Mouse (Mus musculus): ENCODE measurements around the gene Cmtm3.
A peak's percentile ranks its signal among the peaks of the same experiment; 100 is the strongest.
"Not testable (repeated sequence)": the region's sequence is repeated elsewhere in the genome, so short reads cannot be mapped to it uniquely, and the experiment has no call there.

The Cmtm3 gene

DNA sequence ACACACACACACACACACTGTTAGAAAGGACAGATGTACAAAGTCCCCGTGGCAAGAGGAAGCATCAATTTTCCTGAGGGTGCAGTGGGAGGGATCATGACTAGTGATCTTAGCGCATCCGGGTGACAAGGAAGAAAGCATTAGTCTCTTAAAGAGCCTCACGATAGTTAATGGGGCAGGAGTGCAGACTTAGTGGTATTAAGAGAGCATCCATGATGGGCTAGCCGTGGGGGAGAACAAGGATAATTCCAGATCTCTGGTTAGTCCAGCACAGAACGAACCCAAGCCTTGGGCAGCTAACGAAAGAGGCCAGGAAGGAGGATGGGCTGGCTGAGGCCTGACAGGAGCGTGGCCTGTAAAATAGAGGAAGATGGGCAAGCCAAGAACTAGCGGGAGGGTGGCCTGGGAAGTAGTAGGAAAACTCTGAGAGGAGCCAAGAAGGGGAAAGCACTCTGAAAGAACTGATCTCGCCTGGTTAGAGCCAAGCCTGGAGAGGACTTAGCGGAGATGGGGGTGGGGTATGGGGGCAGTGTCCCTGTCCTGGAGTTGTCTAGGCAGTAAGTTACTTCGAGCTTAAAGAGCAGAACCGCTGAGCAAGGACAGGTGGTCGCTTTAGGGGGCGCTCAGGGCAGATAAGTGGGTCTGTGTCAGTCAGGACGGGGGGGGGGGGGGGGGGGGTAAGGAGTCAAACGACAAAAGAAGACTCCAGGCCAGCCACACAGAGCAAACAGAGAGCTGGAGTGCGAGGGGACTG is at the start of gene Cmtm3:
TSS of gene Cmtm3 (plus strand) at position 182 of the 754 bp plus-strand sequence.
- DNase-seq: peak in 1 of 2 experiments; percentile 21

DNA sequence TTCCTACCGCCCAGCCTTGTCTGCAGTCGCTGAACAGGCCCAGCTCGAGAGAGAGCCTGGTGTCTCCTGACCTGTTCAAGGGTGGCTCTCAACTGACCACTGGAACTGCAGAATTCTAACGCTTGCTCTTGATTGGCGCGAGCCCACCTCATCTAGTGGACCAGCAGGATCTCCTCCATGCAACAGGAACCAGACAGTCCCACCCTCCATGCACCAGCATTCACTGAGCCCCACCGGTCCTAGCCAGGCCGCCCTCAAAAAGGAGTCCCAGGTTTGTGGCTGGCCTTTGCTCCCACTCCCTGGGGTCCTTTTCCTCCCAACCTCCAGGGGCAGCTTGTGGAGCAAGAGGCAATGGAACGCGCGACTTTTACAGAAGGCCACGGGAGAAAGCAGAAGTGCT is 46.1 kb upstream of the Cmtm3 start, which contains the start of gene Cmtm2a:
TSS of gene Cmtm2a (minus strand) at position 101 of the 400 bp plus-strand sequence.
- not testable (repeated sequence) for DNase-seq

DNA sequence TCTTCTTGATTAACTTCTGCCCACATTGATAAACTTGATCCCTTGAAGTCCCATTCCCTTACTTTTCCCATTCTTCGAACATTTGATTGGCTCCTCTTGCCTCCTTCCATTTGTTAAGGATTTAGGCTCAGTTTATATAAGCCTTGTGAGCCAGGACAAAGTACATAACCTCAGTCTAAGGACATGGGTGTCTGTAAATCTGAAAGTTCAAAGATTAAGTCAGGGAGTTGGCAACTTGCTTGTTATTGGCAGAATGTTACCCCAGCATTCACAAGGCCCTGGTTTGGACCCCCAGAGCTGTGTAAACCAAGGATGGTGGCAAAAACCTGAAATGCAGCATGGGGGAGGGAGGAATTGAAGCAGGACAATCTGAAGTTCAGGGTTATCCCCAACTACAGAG is 44.8 kb upstream of the Cmtm3 start:
- DNase-seq: no peak

DNA sequence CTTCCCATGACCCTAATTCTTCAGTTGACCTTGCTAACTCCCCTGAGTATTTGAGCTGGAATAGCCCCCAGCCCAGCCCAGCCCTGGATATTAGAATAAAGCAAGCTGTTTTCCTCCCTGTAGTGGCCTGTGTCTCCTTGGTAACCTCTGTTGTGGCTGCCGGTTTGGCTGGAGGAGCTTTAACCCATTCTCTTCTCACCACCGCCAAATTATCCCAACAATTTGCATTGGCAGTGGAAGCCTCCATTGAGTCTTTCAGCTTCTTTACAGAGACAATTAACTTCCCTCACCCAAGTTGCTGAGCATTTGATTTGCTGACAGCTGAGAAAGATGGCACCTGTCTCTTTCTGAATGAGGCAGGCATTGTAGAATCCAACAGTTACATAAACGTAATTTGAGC is 37.6 kb upstream of the Cmtm3 start:
- not testable (repeated sequence) for DNase-seq

DNA sequence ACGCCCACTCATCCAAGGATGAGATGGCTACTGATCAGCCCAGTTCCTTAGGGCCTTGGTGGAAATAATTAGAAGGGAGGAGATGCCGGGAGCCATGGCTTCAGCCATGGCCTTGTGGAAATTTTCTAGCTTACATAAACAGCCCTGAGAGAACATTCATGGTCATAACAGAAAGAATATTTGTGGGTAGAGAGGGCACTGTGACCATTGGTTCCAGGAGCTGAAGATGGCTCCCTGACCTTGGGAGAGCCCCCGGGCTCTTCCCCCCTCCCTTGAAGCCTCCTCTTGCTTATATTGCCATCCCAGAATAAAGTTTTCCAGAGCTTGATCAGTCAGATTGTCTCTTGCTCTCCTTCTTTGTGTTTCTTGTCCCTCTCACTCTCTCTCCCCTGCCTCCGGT is 36.7 kb upstream of the Cmtm3 start:
- DNase-seq: not testable (repeated sequence)

DNA sequence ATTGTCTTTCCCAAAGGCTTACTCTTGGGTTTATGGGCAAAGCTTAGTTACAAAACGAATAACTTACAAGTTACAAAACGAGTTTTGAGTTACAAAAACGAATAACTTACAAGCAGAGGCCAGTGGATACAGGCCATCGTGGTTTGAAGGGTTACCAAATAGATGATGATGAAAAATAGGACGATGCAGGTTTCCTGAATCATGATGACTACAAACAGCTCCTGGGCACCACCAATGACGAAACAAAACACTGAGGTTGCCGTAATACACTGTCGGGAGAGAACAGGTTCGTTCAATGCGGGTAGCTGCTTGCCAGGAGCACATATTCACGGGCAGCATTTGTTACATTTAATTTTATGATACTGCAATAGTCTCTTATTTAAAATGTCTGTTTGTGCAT is 34.2 kb upstream of the Cmtm3 start:
- DNase-seq: no peak

DNA sequence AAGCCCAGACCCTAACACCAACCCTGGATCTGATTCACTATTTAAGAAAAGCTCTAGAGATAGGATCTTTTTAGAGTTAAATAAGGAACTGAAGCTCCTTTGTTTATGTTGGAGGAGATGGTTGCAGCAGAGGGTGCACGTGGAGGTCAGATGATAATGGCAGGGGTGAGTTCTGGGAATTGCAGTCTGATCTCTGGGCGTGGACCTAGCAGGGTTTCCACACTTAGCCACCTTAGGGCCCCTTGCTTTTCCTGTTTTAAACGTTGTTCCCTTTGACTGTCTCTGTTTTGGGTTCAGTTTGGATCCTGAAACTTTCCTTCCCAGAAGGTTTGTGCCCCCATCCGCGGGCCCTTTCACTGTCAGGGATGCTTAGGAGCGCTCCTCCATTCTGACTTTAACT is 30.9 kb upstream of the Cmtm3 start:
- not testable (repeated sequence) for DNase-seq

DNA sequence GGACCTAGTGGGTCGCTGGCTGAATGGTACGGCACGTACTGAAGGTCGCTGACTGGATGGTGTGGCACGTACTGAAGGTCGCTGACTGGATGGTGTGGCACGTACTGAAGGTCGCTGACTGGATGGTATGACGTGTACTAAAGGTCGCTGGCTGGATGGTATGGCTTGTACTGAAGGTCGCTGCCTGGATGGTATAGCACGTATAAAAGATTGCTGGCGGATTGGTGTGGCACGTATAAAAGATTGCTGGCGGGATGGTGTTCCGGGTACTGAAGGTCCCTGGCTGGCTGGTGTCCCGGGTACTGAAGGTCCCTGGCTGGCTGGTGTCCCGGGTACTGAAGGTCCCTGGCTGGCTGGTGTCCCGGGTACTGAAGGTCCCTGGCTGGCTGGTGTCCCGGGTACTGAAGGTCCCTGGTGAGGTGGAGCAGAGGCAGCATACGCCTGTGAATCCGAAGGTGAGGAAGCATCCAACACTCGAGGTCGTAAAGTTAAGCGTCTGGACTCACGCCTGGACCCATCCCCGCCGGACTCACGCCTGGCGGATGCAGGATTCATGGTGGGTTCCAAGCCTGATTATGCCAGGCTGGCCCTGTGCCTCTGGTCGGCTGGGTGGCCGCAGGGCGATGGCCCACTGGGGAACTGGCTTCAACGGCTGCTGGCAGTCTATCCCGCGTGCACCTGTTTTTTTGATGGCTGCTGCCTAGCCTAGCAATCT is 29.6 kb upstream of the Cmtm3 start, which contains the start of the genes Gm45711 and Cmtm1:
TSS of gene Gm45711 (minus strand) at position 641 of the 715 bp plus-strand sequence.
TSS of gene Cmtm1 (minus strand) at position 705 of the 715 bp plus-strand sequence.
- peak; percentile 50 to 54 for DNase-seq

DNA sequence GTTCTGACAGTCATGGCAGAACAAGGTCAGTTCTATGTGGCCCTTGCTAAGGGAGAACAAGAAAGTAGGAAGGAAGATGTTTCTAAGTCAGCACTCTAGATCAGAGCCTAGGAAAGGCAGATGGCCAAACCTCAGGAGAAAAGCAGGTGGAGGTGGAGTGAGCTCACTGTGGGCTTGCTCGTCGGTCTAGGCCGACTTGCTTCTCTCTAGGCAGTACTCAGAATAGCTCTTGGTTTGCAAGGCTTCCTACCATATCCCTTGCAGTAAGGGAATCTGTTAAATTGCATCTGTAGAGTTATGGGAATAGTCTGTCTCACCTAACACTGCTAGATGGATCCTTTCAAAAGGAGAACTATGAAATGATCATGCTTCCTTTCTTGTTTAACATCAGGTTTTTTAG is 27.2 kb upstream of the Cmtm3 start:
- not testable (repeated sequence) for DNase-seq

DNA sequence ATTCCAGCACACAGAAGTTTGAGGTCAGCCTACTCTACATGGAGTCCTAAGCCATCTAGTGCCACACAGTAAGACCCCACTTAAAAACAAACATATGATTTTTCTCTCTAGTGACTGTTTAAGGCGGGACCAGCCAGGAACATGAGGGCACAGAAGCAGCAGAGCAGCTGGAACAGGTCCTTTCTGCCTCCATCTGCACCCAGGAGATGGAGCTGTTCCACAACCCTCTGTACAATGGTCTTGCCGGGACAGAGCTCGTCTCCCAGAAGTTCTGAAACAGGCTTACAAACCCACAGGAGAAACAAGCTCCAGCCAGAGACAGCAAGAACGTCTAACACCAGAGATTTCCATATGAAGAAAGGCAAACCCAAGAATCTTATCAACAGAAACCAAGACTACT is 25.9 kb upstream of the Cmtm3 start:
- no peak for DNase-seq

DNA sequence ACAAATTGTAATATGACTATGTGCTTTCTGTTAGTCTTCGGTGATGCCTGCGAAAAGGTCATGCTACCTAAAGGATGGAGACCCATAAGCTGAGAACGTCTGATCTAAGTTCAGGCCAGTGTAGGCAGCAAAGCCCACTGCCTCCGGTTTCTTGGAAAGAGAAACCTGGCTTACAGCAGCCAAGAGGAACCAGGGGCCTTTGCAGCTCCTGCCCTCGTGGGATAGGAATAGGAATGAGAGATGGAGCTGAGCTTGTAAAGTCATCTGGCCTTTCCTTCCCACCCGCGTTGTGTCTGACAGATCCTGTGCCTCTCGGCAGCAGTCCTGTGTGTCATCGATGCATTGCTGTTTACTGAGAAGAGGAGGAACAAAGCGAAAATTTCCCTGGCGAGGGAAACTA is 17.9 kb upstream of the Cmtm3 start, which contains the start of gene Gm11020:
TSS of gene Gm11020 (plus strand) at position 301 of the 400 bp plus-strand sequence.
- not testable (repeated sequence) for DNase-seq

DNA sequence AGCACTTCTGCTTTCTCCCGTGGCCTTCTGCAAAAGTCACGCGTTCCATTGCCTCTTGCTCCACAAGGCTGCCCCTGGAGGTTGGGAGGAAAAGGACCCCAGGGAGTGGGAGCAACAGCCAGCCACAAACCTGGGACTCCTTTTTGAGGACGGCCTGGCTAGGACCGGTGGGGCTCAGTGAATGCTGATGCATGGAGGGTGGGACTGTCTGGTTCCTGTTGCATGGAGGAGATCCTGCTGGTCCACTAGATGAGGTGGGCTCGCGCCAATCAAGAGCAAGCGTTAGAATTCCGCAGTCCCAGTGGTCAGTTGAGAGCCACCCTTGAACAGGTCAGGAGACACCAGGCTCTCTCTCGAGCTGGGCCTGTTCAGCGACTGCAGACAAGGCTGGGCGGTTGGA is 17.3 kb upstream of the Cmtm3 start, which contains the start of gene Cmtm2b:
TSS of gene Cmtm2b (plus strand) at position 301 of the 400 bp plus-strand sequence.
- not testable (repeated sequence) for DNase-seq

DNA sequence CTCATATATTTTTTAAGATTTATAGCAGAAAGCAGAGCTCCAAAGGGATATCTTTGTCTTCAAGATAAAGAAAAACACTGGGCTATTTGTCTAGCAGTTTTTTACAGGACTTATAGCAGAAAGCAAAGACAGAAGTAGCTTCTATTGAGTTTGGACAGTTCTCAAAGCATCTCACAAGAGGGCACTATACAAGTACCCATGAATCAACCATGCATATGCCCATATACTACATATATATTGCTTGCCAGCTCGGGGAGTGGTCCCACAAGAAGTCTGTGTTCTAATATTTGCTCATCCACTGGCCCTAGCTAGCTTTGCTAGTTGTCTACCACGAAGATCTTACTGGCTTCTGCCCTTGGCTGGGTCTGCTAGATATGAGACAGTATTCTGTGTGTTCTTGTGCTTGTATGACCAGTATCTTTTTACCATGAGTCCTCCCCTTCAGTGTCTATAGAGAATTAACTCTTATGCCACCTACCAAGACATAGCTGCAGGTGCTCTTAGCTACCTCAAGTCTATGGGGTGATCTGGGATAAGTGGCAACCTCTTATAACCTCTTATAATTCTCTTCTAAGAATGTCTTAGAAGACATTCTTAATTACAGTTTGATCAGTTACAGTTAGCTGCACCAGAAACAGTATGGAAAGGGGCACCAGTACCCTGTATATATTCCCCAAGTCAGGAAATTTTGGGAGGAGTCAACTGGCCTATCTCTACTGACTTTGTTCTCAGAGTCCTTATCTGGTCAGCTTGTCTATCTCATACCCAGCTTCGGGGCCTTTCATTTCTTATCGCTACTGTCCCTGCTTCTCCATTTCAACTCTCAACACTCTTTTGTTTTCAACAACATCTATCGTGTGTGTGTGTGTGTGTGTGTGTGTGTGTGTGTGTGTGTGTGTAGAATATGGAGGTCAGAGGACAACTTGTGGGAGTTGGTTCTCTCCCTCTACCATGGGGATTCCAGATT is 6.3 kb upstream of the Cmtm3 start:
- no peak for DNase-seq

DNA sequence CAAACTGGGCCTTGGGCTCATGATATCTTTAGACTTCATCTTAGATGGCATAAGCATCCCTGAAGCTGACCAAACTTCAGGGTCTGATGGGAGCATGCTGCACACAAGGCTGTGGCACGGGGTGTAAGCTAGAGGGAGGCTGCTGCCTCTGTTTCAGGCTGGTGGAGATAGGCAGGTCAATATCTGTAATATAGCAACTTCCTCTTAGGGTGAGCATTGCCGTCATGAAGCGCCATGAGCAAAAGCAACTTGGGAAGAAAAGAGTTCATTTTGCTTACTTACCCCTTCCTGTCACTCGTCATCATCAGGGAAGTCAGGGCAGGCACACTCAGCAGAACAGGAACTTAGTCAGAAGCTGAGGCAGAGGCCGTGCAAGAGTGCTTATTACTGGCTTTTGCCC is 5.4 kb upstream of the Cmtm3 start:
- DNase-seq: no peak

DNA sequence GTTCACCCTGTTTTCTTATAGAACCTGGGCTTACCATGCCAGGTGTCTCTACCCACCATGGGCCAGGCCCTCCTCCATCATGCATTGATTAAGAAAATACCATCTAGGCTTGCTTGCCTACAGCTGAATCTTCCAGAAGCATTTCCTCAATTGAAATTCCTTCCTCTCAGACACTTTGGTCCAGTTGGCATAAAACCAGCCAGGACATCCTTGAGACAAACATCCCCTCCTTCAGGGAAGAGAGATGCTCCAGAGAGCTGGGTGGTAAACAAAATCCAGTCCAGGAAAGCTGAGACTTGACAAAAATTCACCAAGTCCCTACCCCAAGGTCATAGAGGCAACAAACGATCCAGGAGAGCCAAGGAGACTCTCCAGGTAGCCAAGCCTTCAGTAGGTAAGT is 5.0 kb upstream of the Cmtm3 start:
- DNase-seq: no peak

DNA sequence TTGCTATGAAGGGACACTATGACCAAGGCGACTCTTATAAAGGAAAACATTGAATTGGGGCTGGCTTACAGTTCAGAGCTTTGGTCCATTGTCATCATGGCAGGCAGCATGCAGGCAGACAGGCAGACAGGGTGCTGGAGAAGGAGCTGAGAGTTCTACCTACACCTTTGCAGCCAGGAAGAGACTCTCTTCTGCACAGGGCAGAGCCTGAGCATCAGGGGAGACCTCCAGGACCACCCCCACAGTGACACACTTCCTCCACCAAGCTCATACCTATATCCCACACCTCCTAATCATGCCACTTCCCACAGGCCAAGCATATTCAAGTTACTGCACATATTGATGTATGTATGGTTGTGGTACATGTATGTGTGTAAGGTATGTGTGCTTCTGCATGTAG is 2.4 kb upstream of the Cmtm3 start:
- no peak for DNase-seq

DNA sequence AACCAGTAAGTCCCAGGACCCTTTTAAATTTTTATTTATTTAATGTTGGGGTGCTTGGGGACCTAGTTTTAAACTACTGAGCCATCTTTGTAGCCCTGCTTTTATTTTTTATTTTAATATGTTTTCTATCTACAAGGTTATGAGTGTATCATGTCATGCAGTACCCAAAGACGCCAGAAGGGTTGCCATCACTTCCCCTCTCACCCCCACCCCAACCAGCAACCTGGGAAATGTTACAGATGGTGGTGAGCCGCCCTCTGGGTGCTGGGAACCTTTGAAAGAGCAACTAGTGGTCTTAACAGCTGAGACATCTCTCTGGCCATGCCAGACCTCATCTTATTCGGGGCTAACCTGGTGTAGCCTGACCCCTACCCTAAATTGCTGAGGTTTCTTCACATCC is 1.3 kb upstream of the Cmtm3 start:
- no peak for DNase-seq

DNA sequence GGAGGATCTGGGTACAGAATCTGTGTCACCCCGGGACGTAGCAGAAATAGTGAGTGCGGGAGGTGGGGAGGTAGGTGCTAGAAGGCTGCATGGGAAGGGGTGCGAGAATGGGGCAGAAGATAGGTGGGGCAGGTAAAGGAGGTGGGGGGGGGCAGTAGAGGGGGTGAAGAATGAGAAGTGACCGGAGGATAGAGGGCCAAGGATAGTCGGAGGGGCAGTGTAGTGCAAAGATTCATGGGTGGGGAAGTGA is 698 bp downstream of the Cmtm3 start:
- no peak for DNase-seq

DNA sequence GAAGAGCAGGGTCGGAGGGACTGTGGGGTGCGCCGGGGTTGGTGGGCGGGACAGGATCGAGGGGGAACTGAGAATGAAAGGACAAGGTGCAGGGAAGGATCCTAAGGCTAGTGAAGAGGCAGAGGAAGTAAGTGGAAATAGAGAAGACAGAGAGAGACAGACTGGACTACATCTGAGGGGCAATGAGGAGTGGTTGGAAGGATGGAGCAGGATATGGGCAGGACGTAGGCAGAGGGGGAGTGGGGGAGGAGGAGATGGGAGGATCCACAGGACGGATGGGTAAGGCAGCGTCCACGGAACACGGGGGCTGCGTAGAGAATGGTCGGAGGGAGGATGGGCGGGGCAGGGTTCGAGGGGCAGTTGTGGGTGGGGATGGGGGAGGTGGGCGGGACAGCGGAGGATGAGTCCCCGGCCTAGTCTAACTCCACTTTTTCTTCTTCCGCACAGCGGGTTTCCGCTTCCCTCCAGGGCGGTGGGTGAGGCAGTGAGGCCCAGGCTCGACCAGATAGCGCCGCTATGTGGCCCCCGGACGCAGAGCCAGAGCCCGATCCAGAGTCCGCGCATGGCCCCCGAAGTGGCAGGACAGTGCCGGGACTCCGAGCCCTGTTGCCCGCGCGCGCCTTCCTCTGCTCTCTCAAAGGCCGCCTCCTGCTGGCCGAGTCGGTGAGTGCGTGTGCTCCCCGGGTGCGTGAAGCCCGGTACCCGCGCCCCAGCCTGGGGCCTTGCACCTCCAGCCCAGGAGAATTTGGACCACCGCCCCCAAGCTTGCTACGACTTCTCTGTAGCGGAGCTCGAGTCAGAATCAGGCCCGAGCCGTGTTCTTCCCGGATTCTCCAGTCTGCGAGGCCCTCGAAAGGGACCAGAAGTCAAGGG is 1.3 kb downstream of the Cmtm3 start:
- DNase-seq: peak; percentile 56 to 75

DNA sequence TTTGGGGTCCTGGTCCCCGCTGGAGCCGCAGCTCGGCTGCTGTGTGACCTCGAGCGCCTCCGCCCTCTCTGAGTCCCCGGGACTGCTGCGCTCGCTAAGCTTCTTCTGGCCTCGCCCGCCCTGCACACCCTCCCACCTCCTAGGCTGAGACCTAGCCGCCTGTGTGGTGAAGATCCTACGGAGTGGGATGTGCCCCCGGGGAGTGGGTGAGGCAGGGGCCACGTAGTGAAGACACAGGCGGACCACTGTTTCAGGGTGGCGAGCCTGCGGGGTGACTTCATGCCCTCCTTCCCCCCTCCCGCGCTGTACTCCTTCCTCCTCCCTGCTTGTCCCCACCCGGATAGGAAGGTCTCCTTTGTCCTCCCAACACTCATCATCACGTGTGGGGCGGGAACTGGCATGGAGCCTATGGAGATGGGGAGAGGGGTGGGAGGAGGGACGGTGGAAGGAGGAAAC is 1.9 kb downstream of the Cmtm3 start:
- DNase-seq: peak in 1 of 2 experiments; percentile 33

DNA sequence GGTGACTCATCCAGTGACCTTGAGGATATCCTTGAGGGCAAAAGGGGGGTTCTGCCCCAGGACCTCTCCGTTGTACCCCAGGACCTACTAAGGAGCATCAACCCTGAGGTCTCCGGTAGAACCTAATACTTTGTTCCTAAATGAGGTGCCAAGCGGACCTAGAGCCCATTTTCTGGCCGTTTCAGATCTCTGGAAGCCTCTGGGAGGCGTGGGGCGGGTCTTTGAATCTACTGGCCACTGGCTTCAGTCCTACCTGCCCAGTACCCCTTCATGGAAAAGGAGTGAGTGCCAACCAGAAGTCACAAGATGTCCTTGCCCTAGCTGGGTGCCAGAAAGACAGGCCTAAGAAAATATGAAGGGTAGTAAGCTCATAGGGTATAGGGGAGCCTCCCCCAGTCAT is 2.5 kb downstream of the Cmtm3 start:
- DNase-seq: no peak

DNA sequence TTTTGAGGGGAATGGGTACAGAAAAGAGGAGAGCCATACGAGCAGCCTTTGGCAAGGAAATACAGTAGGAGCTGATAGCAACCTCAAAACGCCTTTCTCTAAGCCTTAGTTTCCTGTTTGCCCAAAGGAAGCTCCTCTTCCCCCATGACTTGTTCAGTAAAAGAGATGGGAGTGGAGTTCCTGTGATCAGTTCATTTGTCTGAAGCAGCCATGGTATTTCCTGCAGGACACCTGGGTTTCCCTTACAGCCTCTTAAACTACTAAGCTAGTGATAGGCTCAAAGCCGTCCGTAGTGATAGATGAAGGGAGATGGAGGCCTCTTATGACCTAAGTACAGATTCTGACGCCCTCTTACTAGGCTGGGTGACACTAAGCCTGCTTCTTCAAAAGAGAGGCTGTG is 3.2 kb downstream of the Cmtm3 start:
- no peak for DNase-seq

Data from cerebellum, postnatal 25 days (tissue).